Mouse (Mus musculus): ENCODE measurements around the gene Olfr763.

GRCm38 (mm10) chr10:128968341-128968749 is 42.2 kb upstream of the Olfr763 start:
- TF ChIP-seq POLR2A (IDR thresholded peaks at IDR 0.05; ENCODE audit: insufficient read length, low read depth), result no peak
- TF ChIP-seq POLR2AphosphoS2 (IDR thresholded peaks at IDR 0.05; ENCODE audit: insufficient read length, low read depth), result no peak
- TF ChIP-seq MYOD1 (IDR thresholded peaks at IDR 0.05; ENCODE audit: control insufficient read depth in 1 of 3, insufficient read length in 2 of 3, low read depth in 2 of 3), result no peak
- TF ChIP-seq USF1 (IDR thresholded peaks at IDR 0.05; ENCODE audit: low read depth), result no peak
- TF ChIP-seq MYOG (IDR thresholded peaks at IDR 0.05; ENCODE audit: control insufficient read depth in 1 of 3, insufficient read depth in 1 of 3, insufficient read length in 2 of 3, low read depth in 2 of 3), result no peak
- no peak for TF ChIP-seq TCF12 (IDR thresholded peaks at IDR 0.05; ENCODE audit: insufficient read depth, poor library complexity, severe bottlenecking)
- no peak for TF ChIP-seq CEBPB (IDR thresholded peaks at IDR 0.05; ENCODE audit: insufficient read depth, poor library complexity, severe bottlenecking)
- no peak for TF ChIP-seq REST (IDR thresholded peaks at IDR 0.05; ENCODE audit: insufficient read depth, insufficient read length)
